Mouse (Mus musculus): ENCODE results near the gene Kcne1.

The Kcne1 gene

DNA sequence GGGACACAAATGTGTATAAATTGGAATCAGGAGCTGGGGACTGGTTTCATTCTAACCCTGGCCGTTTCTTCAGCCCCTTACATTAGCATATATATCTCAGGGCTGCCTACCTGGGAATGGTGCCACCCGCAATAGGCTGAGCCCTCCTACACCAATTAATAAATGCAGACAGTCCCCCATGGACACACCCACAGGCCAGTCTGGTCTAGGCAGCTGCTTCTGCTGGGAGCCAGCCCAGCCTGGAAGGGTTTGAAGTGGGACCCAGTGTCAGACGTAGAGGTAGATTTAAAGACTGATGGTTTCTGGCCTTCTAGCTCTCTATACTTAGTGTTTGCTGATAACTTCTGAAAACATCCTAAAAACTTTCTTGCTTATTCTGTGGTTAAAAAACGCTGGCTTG, 50.1 kb downstream of the Kcne1 start:
- DNase-seq (ENCODE audit: low spot score in 2 of 2) = no peak

DNA sequence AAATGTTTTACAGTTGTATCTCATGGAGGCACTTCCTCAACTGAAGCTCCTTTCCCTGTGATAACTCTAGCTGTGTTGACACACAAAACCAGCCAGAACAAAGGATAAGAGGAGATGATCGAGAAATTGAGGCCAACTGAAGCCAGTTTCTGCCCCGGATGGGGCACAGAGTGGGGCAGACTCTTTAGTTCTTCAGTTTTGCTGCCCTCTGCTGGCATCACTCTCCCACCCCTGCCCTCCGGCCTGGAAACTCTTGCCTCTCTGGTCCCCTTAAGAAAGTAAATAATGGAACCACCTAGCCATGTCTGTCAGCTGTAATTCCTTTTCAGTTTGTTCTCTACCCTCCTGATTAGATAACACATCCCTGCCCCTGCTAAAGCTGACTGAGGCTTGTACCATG, 51.3 kb downstream of the Kcne1 start:
- no peak for DNase-seq (ENCODE audit: low spot score in 2 of 2)

DNA sequence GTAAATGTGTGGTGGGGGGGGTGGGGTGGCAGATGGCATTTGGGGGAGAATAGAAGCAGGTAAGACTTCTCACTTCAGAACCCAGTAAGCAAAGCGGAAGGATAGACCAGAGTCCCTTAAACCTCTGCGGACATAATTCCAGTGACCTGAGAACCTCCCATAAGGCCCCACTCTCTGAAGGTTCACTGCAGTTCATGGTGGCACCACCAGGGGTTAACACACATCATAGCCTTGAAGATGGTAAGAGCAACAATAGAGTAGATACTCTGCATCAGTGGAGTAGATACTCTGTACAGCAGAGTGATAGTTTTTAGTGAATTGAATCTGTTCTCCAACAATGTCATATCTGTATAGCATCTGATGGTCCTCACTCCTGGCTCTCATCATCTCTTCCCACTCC, 53.7 kb downstream of the Kcne1 start:
- DNase-seq (ENCODE audit: low spot score in 2 of 2) = no peak

GRCm38 (mm10) chr16:92302506-92302905, 56.8 kb downstream of the Kcne1 start:
- DNase-seq (ENCODE audit: low spot score in 2 of 2) = no peak

DNA sequence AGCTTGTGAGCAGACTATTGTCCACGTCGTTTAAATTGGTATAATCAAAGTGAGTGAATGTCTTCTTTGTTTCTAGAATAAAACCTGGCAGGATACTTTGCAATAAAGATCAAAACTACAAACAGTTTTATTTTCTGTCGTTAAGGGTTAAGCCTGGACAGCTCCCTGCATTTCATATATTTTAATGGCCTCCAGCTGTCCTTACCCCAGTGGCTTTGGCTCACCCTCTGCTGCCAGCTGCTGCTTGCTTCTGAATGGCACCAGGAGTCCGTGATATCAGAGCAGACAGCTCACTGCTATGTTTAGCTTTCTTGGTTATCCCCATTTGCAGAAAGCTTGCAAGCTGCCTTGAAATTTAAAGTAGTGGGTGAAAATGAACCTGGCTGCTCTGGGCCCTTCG, 57.3 kb downstream of the Kcne1 start:
- DNase-seq (ENCODE audit: low spot score in 2 of 2) = no peak

DNA sequence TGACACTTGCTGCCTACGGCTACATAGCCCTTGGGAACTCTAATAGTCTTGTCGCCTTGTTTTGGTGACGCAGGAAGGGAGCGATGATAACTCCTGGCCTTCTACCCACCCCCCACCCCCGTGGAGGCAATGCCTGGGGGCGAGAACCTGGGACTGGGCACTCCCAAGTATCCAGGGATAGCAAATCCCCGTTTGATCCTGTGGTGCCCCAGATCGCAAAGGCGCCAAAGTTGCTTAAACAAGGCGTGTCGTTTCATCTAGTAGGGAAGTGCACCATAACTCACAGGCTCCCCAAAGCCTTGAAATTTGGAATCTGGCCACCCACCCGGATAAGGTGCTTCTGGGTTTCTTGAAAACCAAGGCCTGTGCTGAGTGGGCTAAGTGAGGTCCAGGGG, 57.9 kb downstream of the Kcne1 start:
- DNase-seq (ENCODE audit: low spot score in 2 of 2) = peak; percentile 14 to 20

DNA sequence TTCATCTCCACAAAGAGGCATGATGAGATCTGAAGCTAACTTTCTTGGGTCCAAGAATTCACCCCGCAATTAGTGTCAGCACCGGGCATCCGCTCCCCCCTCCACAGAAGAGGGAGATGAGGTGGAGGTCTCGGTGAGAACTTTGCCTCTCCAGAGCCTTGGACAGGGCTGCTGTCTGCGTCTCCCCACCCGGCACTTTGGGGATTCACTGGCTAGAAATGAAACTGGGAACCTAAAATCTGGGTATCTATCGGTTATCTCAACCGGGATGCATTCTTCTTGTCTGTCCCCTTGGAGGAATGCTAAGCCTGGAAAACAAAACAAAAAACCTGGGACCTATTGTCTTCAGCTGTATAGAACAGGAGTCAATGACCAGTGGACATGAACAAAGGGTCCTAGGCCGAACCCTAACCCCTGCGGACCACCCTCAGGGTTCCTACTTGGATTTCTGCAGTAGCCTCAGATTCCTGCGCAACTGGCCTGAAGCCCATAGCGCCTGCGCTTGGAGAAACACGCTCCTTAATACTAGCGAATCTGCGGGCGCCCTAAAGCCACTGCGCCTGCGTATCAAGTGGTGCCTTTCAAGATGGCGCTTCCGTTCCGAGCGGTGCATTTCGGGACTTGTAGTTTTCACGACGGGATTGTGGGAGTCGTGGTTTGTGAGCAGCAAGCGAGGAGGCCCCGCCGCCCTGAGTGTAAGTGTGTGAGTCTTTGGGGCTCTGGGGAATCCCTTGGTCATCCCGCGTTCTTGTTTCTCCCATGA, 58.4 kb downstream of the Kcne1 start, which contains the start of gene Smim11:
Smim11 (plus strand) TSS at position 638 of the 763 bp plus-strand sequence.
- DNase-seq (ENCODE audit: low spot score in 2 of 2) = peak; percentile 89 to 94
